Mouse (Mus musculus): ENCODE results near the gene Fcer2a. TPM values are rescaled to one million over a fixed set of nuclear protein-coding genes. Genes with fewer than 3 reads are reported as not detected.

Fcer2a gene
- total RNA-seq, 2 experiments from 2014 or later: 0.14 TPM; not detected in 1

- no peak for DNase-seq (ENCODE audit: low spot score in 2 of 2)
Observed at GRCm38 (mm10) chr8:3676993-3677579, 16.9 kb downstream of the Fcer2a start.

DNA sequence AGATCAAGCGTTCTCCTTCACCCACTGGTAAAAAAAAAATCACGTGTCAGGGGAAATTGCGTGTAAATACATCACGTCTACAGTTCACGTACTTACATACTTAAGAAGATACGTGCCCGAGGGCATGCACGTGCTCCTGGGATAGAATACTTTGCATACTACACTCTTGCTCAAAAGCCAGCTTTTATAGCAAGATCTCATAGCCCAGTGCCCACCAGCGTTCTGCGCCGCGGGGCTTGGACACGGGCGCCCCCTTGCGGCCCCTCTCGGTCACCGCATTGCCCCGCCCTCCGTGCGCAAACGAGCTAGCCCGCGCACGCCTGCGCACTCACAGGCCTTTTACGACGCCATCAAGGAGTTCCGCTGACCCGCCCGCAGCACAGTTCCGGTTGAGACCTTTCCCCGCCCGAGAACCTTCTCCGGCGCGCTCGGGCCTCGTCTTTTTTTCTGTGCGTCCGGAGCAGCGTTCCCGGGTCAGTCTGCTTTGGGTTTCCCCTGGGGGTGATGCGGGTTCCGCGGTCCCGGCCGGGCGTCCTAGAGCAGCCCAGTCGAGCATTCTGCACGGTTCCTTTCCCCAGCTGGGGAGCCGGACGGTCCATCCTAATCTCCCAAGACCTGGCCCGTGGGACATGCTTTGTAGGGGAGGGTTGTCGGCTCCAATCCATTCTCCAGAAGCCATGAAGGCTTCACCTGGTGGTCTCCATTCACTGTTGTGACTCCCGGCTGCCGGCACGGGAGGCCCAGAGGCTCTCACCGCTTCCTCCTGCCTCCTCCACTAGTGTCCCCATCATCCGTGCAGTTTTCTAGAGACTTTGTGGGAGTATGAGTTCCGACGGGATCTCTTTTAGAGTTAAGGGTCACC, 17.6 kb downstream of the Fcer2a start, which contains the start of gene Trappc5:
Trappc5 (plus strand) TSS at position 169 of the 862 bp plus-strand sequence.
- peak; percentile 83 to 93 for DNase-seq (ENCODE audit: low spot score in 2 of 2)

GRCm38 (mm10) chr8:3674671-3675070, 19.3 kb downstream of the Fcer2a start:
- DNase-seq (ENCODE audit: low spot score in 2 of 2): no peak

- peak; percentile 60 to 70 for DNase-seq (ENCODE audit: low spot score in 2 of 2)
Observed at GRCm38 (mm10) chr8:3671980-3672491, 21.9 kb downstream of the Fcer2a start, which contains the start of gene Fcor. Gene Fcor (minus strand): TSS chr8:3672362.

- DNase-seq (ENCODE audit: low spot score in 2 of 2): no peak
Observed at GRCm38 (mm10) chr8:3670388-3670787, 23.6 kb downstream of the Fcer2a start.

- no peak for DNase-seq (ENCODE audit: low spot score in 2 of 2)
Observed at GRCm38 (mm10) chr8:3665507-3665906, 28.5 kb downstream of the Fcer2a start, which contains the start of gene Mcemp1. Gene Mcemp1 (plus strand): TSS chr8:3665754.

- DNase-seq (ENCODE audit: low spot score in 2 of 2): no peak
Observed at GRCm38 (mm10) chr8:3664405-3664804, 29.6 kb downstream of the Fcer2a start.

- DNase-seq (ENCODE audit: low spot score in 2 of 2): no peak
Observed at GRCm38 (mm10) chr8:3660889-3661288, 33.1 kb downstream of the Fcer2a start.

GRCm38 (mm10) chr8:3656725-3657381, 37.1 kb downstream of the Fcer2a start:
- no peak for DNase-seq (ENCODE audit: low spot score in 2 of 2)

- no peak for DNase-seq (ENCODE audit: low spot score in 2 of 2)
Observed at GRCm38 (mm10) chr8:3655526-3655925, 38.4 kb downstream of the Fcer2a start, which contains the start of gene Retn. Gene Retn (plus strand): TSS chr8:3655770.

GRCm38 (mm10) chr8:3654726-3655508, 39.1 kb downstream of the Fcer2a start:
- DNase-seq (ENCODE audit: low spot score in 2 of 2): no peak

DNA sequence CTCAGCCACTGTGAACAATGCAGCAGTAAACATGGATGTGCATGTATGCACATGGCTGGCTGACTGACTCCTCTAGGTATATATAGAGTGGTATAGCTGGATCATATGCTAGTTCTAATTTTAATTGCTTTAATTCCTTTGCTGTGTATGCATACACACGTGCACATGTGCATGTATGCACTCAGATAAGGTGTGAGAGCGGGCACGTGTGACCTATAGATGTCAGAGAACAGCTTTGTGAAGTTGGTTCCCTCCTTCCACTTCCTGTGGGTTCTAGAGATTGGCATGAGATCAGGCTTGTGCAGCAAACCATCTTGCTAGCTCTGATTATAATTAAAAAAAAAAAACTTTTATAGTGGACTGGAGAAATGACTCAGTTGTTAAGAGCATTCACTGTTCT, 41.1 kb downstream of the Fcer2a start:
- no peak for DNase-seq (ENCODE audit: low spot score in 2 of 2)

- DNase-seq (ENCODE audit: low spot score in 2 of 2): no peak
Observed at GRCm38 (mm10) chr8:3648990-3649389, 45.0 kb downstream of the Fcer2a start.

- no peak for DNase-seq (ENCODE audit: low spot score in 2 of 2)
Observed at GRCm38 (mm10) chr8:3648268-3648667, 45.7 kb downstream of the Fcer2a start.

DNA sequence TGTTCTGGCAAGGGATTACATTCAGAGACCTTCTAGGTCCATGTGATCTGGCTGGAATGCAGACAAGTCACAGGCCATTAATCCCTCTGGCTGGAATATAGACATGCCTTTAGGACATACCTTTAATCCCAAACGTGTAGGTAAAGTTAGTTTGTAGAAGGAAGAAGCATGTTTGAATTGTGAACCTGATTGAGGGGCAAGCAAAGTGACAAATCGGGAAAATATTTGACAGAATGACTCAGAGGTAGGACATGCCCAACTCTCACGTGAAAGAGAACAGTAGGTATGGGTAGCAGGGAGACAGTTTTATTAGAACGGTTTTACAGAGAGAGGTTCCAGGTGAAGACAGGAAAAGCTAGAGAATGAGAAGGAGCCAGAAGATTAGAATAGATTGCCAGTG, 46.4 kb downstream of the Fcer2a start:
- DNase-seq (ENCODE audit: low spot score in 2 of 2): no peak

DNA sequence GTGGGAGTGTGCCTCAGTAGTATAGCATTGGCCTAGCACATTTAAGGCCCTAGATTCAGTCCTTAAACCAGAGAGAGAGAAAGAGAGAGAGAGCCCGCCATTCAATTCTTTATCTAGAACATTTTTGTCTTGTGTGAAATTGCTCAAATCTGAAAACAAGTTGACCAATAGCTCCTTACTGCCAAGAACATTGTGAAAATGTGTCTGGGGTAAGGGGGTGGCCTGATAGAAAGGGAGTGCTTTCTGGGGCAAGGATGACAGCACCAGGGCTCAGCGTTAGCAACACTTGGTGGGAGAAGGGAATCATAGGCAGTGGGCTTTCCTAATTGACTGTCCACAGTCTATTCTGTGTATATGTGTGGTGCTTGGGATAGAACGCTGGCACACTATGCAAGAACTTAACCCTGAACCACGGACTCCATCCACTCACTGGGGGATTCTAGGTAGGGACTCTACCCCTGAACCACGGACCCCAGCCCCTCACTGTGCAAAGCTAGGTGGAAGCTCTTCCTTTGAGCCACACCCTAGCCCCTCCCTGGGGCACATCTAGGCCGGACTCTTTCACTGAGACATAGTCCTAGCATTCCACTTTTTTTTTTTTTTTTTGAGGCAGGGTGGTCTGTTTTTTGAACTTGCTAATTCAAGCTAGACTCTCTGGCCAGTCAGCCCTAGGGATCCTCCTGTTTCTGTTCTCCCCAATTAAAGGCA, 47.0 kb downstream of the Fcer2a start:
- DNase-seq (ENCODE audit: low spot score in 2 of 2): no peak

DNA sequence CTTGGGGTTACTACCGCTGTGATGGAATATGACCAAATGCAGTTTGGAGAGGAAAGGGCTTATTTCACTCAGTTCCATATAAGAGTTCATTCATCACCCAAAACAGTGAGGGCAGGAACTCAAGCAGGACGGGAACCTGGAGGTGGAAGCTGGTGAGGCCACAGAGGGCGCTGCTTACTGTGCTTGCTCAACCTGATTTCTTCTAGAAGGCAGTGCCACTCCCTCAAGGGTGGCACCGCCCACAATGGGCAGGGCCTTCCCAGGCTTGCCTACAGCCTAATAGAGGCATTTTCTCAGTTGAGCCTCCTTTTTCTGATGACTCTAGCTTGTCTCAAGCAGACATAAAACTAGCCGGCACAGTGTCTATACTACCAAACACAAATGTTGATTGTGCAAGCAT, 48.2 kb downstream of the Fcer2a start:
- DNase-seq (ENCODE audit: low spot score in 2 of 2): no peak
